In genomic region chr9:50586955-50587354, GRCm38 (mm10) we compare ENCODE assay signal across 26 mouse cellular contexts. TPM values are rescaled to one million over a fixed set of nuclear protein-coding genes. Genes with fewer than 3 reads are reported as not detected.
DNase-seq lines count a peak whose midpoint lies in the region; ATAC-seq and TF ChIP-seq lines count a peak whose summit lies in the region.
"Had no signal": no experiment of that assay in that cellular context is flagged by ENCODE, and none has a peak within 500 bp of the region (broad histone marks: within the 10 kb centered on the region; RNA-seq: fewer than 3 reads in every experiment).

No protein-coding gene starts in this region.

- H3K9me3 ChIP-seq in intestine, embryonic 16.5 days (ENCODE audit: control insufficient read depth, low read length): no peaks in the 10 kb centered on the region
- H3K9me3 ChIP-seq in stomach, embryonic 14.5 days (ENCODE audit: control insufficient read depth, low read depth, low read length): no peaks in the 10 kb centered on the region
- no peaks in the 10 kb centered on the region for H3K9me3 ChIP-seq in embryonic facial prominence, embryonic 10.5 days
- H3K9me3 ChIP-seq in lung, postnatal 0 days (ENCODE audit: low read length): no peaks in the 10 kb centered on the region
- H3K9me3 ChIP-seq: forebrain, embryonic 10.5 days; G1E; hindbrain, embryonic 10.5 days had no signal

- H3K36me3 ChIP-seq in intestine, embryonic 16.5 days (ENCODE audit: control insufficient read depth, insufficient read depth, low read length): no peaks in the 10 kb centered on the region
- H3K36me3 ChIP-seq in stomach, embryonic 14.5 days (ENCODE audit: control insufficient read depth, insufficient read depth, low read length): no peaks in the 10 kb centered on the region
- no peaks in the 10 kb centered on the region for H3K36me3 ChIP-seq in embryonic facial prominence, embryonic 10.5 days (replicated peaks)
- H3K36me3 ChIP-seq in lung, postnatal 0 days (ENCODE audit: insufficient read depth, low read length): no peaks in the 10 kb centered on the region
- H3K36me3 ChIP-seq: forebrain, embryonic 10.5 days; G1E; hindbrain, embryonic 10.5 days had no signal

- no peak for TF ChIP-seq EP300 in lung, postnatal 0 days (IDR thresholded peaks at IDR 0.05)

- WGBS in intestine, embryonic 16.5 days: 59% methylated on average over 4 of the region's 4 CpGs
- 58% methylated on average over 4 of the region's 4 CpGs for WGBS in stomach, embryonic 14.5 days
- WGBS in embryonic facial prominence, embryonic 10.5 days: 86% methylated on average over 4 of the region's 4 CpGs
- WGBS in lung, postnatal 0 days: 45% methylated on average over 4 of the region's 4 CpGs

- no peak overlapping the region for H3K9ac ChIP-seq in intestine, embryonic 16.5 days (ENCODE audit: low read depth, low read length)
- H3K9ac ChIP-seq in stomach, embryonic 14.5 days (replicated peaks; ENCODE audit: low read depth, low read length): no peak overlapping the region
- H3K9ac ChIP-seq in lung, postnatal 0 days (replicated peaks; ENCODE audit: low read depth): no peak overlapping the region
- H3K9ac ChIP-seq: hindbrain, embryonic 14.5 days had no signal

- TF ChIP-seq CTCF in lung, postnatal 0 days (IDR thresholded peaks at IDR 0.05): no peak

- peak; percentile 91 for ATAC-seq in intestine, embryonic 16.5 days
- ATAC-seq in stomach, embryonic 14.5 days (ENCODE audit: insufficient number of reproducible peaks, insufficient read depth, low FRiP score, low read depth): peak; percentile 65; the same call in 1 of the 2 replicates
- no peak for ATAC-seq in lung, postnatal 0 days
- ATAC-seq: CD4-positive, CD25-positive, alpha-beta regulatory T cell, adult 4 months; forebrain, embryonic 14.5 days had no signal

- H3K4me2 ChIP-seq in intestine, embryonic 16.5 days (ENCODE audit: low read depth, low read length): no peak overlapping the region
- no peak overlapping the region for H3K4me2 ChIP-seq in stomach, embryonic 14.5 days (replicated peaks; ENCODE audit: low read depth, low read length)
- no peak overlapping the region for H3K4me2 ChIP-seq in lung, postnatal 0 days (replicated peaks; ENCODE audit: low read depth, low read length)
- H3K4me2 ChIP-seq: hindbrain, embryonic 14.5 days had no signal

- H3K27ac ChIP-seq in intestine, embryonic 16.5 days (ENCODE audit: low read length): peak overlapping the region; percentile 69
- H3K27ac ChIP-seq in stomach, embryonic 14.5 days (ENCODE audit: low read length): no peak overlapping the region
- no peak overlapping the region for H3K27ac ChIP-seq in embryonic facial prominence, embryonic 10.5 days (replicated peaks)
- H3K27ac ChIP-seq in lung, postnatal 0 days (ENCODE audit: low read length): no peak overlapping the region
- H3K27ac ChIP-seq: forebrain, embryonic 10.5 days; hindbrain, embryonic 10.5 days; hindbrain, embryonic 14.5 days had no signal

- no peak overlapping the region for H3K4me3 ChIP-seq in intestine, embryonic 16.5 days (ENCODE audit: low read length)
- no peak overlapping the region for H3K4me3 ChIP-seq in stomach, embryonic 14.5 days (ENCODE audit: low read depth, low read length)
- H3K4me3 ChIP-seq in embryonic facial prominence, embryonic 10.5 days: no peak overlapping the region
- no peak overlapping the region for H3K4me3 ChIP-seq in lung, postnatal 0 days (ENCODE audit: low read depth, low read length)
- H3K4me3 ChIP-seq: forebrain, embryonic 10.5 days; hindbrain, embryonic 10.5 days had no signal

- no peaks in the 10 kb centered on the region for H3K27me3 ChIP-seq in intestine, embryonic 16.5 days (replicated peaks; ENCODE audit: control insufficient read depth, insufficient read depth, low read length)
- H3K27me3 ChIP-seq in stomach, embryonic 14.5 days (ENCODE audit: control insufficient read depth, insufficient read depth, low read length): no peaks in the 10 kb centered on the region
- H3K27me3 ChIP-seq in embryonic facial prominence, embryonic 10.5 days (replicated peaks; ENCODE audit: low read depth, poor library complexity, severe bottlenecking): no peaks in the 10 kb centered on the region
- no peaks in the 10 kb centered on the region for H3K27me3 ChIP-seq in lung, postnatal 0 days (replicated peaks; ENCODE audit: insufficient read depth, low read length)

- H3K4me1 ChIP-seq in intestine, embryonic 16.5 days (ENCODE audit: control insufficient read depth, insufficient read depth, low read length): no peaks in the 10 kb centered on the region; the same call in 1 of the 2 replicates
- H3K4me1 ChIP-seq in stomach, embryonic 14.5 days (ENCODE audit: control insufficient read depth, insufficient read depth, low read length): no peaks in the 10 kb centered on the region
- H3K4me1 ChIP-seq in embryonic facial prominence, embryonic 10.5 days: no peaks in the 10 kb centered on the region
- no peaks in the 10 kb centered on the region for H3K4me1 ChIP-seq in lung, postnatal 0 days (ENCODE audit: insufficient read depth, low read depth, low read length)
- H3K4me1 ChIP-seq: forebrain, embryonic 10.5 days; hindbrain, embryonic 10.5 days had no signal

- peak; percentile 83 for DNase-seq in heart, adult 11 months
- no peak for DNase-seq in heart, adult 18-20 months
- DNase-seq in yolk sac, embryonic 10.5 days (ENCODE audit: low spot score): peak; percentile 82
- no peak for DNase-seq in embryonic facial prominence, embryonic 10.5 days (ENCODE audit: low spot score)
- no peak for DNase-seq in lung, postnatal 0 days (ENCODE audit: low spot score)
- no peak for DNase-seq in cerebellum, postnatal 36 days
- DNase-seq: adrenal gland, postnatal 10 days; B cell, adult 2 months; cerebellum, adult 11 months; cerebellum, adult 8-10 months; cerebellum, postnatal 25 days; heart, postnatal 14 days had no signal

RNA-seq across cellular contexts. Expression of gene Sdhd, which starts 16.7 kb away (rescaled TPM):
- total RNA-seq in heart, adult 18-20 months (2021): 100 to 1,000 TPM; 697 to 709 TPM
- 686 and 728 TPM in 2 replicates for polyA plus RNA-seq in intestine, embryonic 16.5 days (2015; fragmentation: Nextera tagmentation; extraction: Ambion mirVana)
- 295 and 307 TPM in 2 replicates for polyA plus RNA-seq in stomach, embryonic 14.5 days (2014; fragmentation: Nextera tagmentation; extraction: Ambion mirVana)
- polyA plus RNA-seq in embryonic facial prominence, embryonic 10.5 days (2016; fragmentation: Nextera tagmentation; extraction: Ambion mirVana): 312 and 315 TPM in 2 replicates
- polyA plus RNA-seq in lung, postnatal 0 days (2015; fragmentation: Nextera tagmentation; extraction: Ambion mirVana): 235 and 252 TPM in 2 replicates

RNA-seq across cellular contexts. Expression of gene Timm8b, which starts 16.8 kb away (rescaled TPM):
- total RNA-seq in heart, adult 18-20 months (2021): 100 to 1,000 TPM; 270 to 292 TPM
- polyA plus RNA-seq in intestine, embryonic 16.5 days (2015; fragmentation: Nextera tagmentation; extraction: Ambion mirVana): 296 and 314 TPM in 2 replicates
- polyA plus RNA-seq in stomach, embryonic 14.5 days (2014; fragmentation: Nextera tagmentation; extraction: Ambion mirVana): 272 and 288 TPM in 2 replicates
- 316 and 320 TPM in 2 replicates for polyA plus RNA-seq in embryonic facial prominence, embryonic 10.5 days (2016; fragmentation: Nextera tagmentation; extraction: Ambion mirVana)
- 185 and 189 TPM in 2 replicates for polyA plus RNA-seq in lung, postnatal 0 days (2015; fragmentation: Nextera tagmentation; extraction: Ambion mirVana)

RNA-seq across cellular contexts. Expression of gene Tex12, which starts 25.8 kb away (rescaled TPM):
- not detected for total RNA-seq in heart, adult 18-20 months (2021)
- polyA plus RNA-seq in intestine, embryonic 16.5 days (2015; fragmentation: Nextera tagmentation; extraction: Ambion mirVana): 0.23 TPM in 1 of 2 replicates, not detected in the other
- polyA plus RNA-seq in stomach, embryonic 14.5 days (2014; fragmentation: Nextera tagmentation; extraction: Ambion mirVana): not detected in 2 replicates
- polyA plus RNA-seq in embryonic facial prominence, embryonic 10.5 days (2016; fragmentation: Nextera tagmentation; extraction: Ambion mirVana): not detected in 2 replicates
- not detected in 2 replicates for polyA plus RNA-seq in lung, postnatal 0 days (2015; fragmentation: Nextera tagmentation; extraction: Ambion mirVana)
- total RNA-seq: adrenal gland, postnatal 10 days; adrenal gland, postnatal 4 days; G1E; gastrocnemius, adult 8-10 months; heart, postnatal 14 days had no signal
- polyA plus RNA-seq: brain, embryonic 14.5 days; CD4-positive, CD25-positive, alpha-beta regulatory T cell, adult 4 months; embryonic facial prominence, embryonic 14.5 days; forebrain, embryonic 10.5 days; forebrain, embryonic 14.5 days; G1E; gonadal fat pad, adult 2 months; heart, embryonic 14.5 days; hindbrain, embryonic 14.5 days had no signal

RNA-seq across cellular contexts. Expression of gene Pih1d2, which starts 30.2 kb away (rescaled TPM):
- total RNA-seq in heart, adult 18-20 months (2021): under 1 TPM; 0.20 to 0.95 TPM
- 2.2 and 2.4 TPM in 2 replicates for polyA plus RNA-seq in intestine, embryonic 16.5 days (2015; fragmentation: Nextera tagmentation; extraction: Ambion mirVana)
- 4.7 and 5.4 TPM in 2 replicates for polyA plus RNA-seq in stomach, embryonic 14.5 days (2014; fragmentation: Nextera tagmentation; extraction: Ambion mirVana)
- 7.4 and 7.7 TPM in 2 replicates for polyA plus RNA-seq in embryonic facial prominence, embryonic 10.5 days (2016; fragmentation: Nextera tagmentation; extraction: Ambion mirVana)
- 14.5 and 16.6 TPM in 2 replicates for polyA plus RNA-seq in lung, postnatal 0 days (2015; fragmentation: Nextera tagmentation; extraction: Ambion mirVana)

RNA-seq across cellular contexts. Expression of gene Nkapd1, which starts 30.3 kb away (rescaled TPM):
- 10 to 100 TPM; 11.6 to 14.2 TPM for total RNA-seq in heart, adult 18-20 months (2021)
- 13.8 and 17.1 TPM in 2 replicates for polyA plus RNA-seq in intestine, embryonic 16.5 days (2015; fragmentation: Nextera tagmentation; extraction: Ambion mirVana)
- polyA plus RNA-seq in stomach, embryonic 14.5 days (2014; fragmentation: Nextera tagmentation; extraction: Ambion mirVana): 26.2 and 29.5 TPM in 2 replicates
- 22.4 and 23.3 TPM in 2 replicates for polyA plus RNA-seq in embryonic facial prominence, embryonic 10.5 days (2016; fragmentation: Nextera tagmentation; extraction: Ambion mirVana)
- 25.2 and 26.5 TPM in 2 replicates for polyA plus RNA-seq in lung, postnatal 0 days (2015; fragmentation: Nextera tagmentation; extraction: Ambion mirVana)

Comparison
In these comparisons a context has a peak if more than half of its experiments do, and no peak if none do; other contexts are left out.
1. DNase-seq: peak in heart, adult 11 months (single experiment) and yolk sac, embryonic 10.5 days (single experiment); none in heart, adult 18-20 months (0 of 2), embryonic facial prominence, embryonic 10.5 days (single experiment), lung, postnatal 0 days (single experiment) and cerebellum, postnatal 36 days (0 of 2).